Mouse (Mus musculus) testis, adult 2 months (tissue): ENCODE measurements at regions not wholly inside any gene's neighbourhood (a gene's known extent, or its start where the extent isn't known, plus 50 kb on each side); places are given as distances from the start of the nearest gene placed in this dataset.

Source experiments
- H3K27ac ChIP-seq: fragments of 200-500 bp; 2 replicates; pipeline ENCODE4 v1.5.1; 2012; ENCODE audit warnings: low read depth, low read length; ENCODE audit not compliant: control insufficient read depth, insufficient read depth
- H3K27me3 ChIP-seq: fragments of 200-500 bp; 2 replicates; pipeline ENCODE4 v1.6.1; 2012; ENCODE audit warnings: mild to moderate bottlenecking, low read length, moderate library complexity; ENCODE audit not compliant: control insufficient read depth, insufficient read depth
- H3K36me3 ChIP-seq: fragments of 200-500 bp; 2 replicates; pipeline ENCODE4 v1.6.1; 2012; ENCODE audit warnings: mild to moderate bottlenecking, low read length; ENCODE audit not compliant: control insufficient read depth, insufficient read depth
- H3K4me1 ChIP-seq: fragments of 200-500 bp; 2 replicates; pipeline ENCODE4 v1.6.1; 2012; ENCODE audit warnings: low read length; ENCODE audit not compliant: control insufficient read depth, insufficient read depth
- H3K4me3 ChIP-seq: fragments of 200-500 bp; 2 replicates; pipeline ENCODE4 v1.5.1; 2012; ENCODE audit warnings: low read depth, mild to moderate bottlenecking, low read length, moderate library complexity, mixed read lengths; ENCODE audit not compliant: control insufficient read depth
- CTCF ChIP-seq: fragments of 200-500 bp; IDR thresholded peaks from 2 replicates; pipeline ENCODE4 v1.5.1; 2012; ENCODE audit warnings: low read depth, mild to moderate bottlenecking, inconsistent platforms, low read length, moderate library complexity; ENCODE audit not compliant: control insufficient read depth, insufficient read depth, insufficient replicate concordance
- POLR2A ChIP-seq: fragments of 200-500 bp; IDR thresholded peaks from 2 replicates; pipeline ENCODE4 v1.6.1; 2012; ENCODE audit warnings: low read depth, mild to moderate bottlenecking, inconsistent platforms, low read length, moderate library complexity; ENCODE audit not compliant: control insufficient read depth

DNA sequence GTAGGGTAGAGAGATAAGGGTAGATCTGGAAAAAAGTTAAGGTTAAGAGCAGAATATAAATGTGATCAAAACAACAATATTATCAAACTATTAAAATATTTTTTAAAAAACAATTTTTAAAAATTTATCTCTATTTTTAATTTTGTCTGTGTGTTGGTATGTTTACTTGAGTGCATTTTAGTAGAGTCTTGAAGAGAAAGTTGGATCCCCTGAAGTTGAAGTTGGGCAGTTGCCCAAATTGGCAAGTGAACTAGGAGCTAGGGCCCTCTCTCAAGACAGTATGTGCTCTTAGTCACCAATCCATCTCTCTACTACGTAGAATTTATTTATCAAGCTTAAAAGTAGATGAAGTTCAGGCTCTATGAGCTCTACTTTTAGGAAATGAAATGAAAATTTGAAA lies 59.9 kb downstream of the Adamts1 start:
- TF ChIP-seq POLR2A (no peak), CTCF (no peak)
- no peaks in the 10 kb centered on the region for H3K27me3 ChIP-seq
- H3K4me1 ChIP-seq = no peaks in the 10 kb centered on the region
- no peaks in the 10 kb centered on the region for H3K36me3 ChIP-seq
- H3K27ac ChIP-seq = no peak overlapping the region
- H3K4me3 ChIP-seq = no peak overlapping the region

DNA sequence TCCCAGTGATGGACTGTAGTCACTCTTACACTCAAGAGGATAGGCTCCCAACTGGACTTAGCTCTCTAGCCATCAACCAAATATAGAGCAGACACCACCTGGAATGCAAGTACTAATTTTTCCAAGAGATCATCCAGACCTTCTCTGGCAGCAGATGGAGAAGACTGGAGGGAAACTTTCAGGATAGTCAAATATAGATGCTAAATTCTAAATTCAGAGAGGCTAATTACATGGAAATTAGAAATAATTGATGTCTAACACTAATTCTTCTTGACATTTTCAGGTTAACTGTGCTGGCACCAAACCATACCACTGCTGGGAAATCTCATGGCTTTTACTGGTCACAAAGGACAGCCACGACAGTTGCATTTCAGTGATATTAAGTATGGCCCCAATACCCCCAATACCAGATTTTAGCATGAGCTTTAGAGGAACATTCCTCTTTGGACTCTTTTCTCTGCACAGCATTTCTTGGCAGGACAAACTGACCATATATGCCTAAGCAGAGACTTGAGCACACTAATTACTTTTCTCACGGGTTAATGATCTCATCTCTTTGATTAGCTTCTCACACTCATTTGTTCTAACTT lies 64.2 kb downstream of the Adamts1 start:
- no peaks in the 10 kb centered on the region for H3K36me3 ChIP-seq
- H3K27me3 ChIP-seq = no peaks in the 10 kb centered on the region
- no peak overlapping the region for H3K4me3 ChIP-seq
- TF ChIP-seq CTCF = no peak
- no peaks in the 10 kb centered on the region for H3K4me1 ChIP-seq
- no peak overlapping the region for H3K27ac ChIP-seq

DNA sequence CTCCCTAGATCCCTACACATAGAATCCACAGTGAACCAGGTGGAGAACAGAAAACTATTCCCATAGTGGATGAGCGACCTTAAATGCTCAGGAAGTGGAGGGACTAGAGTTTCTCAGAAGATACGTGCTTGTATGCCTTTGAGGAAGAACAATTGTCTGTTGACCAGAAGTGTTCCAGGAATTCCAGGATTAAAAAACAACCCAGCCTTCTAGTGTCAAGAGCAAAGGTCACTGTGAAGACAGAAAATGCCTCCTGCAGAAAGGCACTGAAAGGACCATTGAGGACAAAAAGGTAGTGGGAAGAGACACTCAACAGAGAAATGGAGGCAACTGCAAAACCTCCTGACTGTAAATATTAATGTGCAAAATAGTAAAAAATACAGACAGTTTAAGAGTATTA lies 74.9 kb downstream of the Adamts1 start:
- H3K27ac ChIP-seq = no peak overlapping the region
- no peak overlapping the region for H3K4me3 ChIP-seq
- TF ChIP-seq POLR2A = no peak
- no peak for TF ChIP-seq CTCF
- no peaks in the 10 kb centered on the region for H3K4me1 ChIP-seq
- H3K36me3 ChIP-seq = no peaks in the 10 kb centered on the region
- no peaks in the 10 kb centered on the region for H3K27me3 ChIP-seq

DNA sequence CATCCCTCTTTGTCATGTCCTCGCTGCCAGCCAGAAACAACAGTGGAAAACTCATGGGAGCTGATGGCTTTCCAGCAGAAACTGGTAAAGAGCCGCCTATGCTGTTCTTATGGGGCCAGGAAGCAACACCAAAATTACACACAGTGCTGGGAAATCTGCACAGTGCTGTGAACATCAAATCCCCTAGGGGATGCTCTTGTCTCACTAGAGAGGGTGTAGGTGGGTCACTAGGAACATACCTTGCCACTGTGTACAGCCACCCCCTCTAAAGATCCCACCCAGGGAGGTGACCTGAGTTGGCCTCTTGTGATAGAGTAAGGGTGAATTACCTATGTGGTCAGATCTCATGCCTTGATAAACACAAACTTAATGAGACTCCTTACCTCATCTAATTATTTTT lies 80.9 kb downstream of the Adamts1 start:
- TF ChIP-seq POLR2A (no peak), CTCF (no peak)
- H3K27me3 ChIP-seq = no peaks in the 10 kb centered on the region
- H3K27ac ChIP-seq = no peak overlapping the region
- no peaks in the 10 kb centered on the region for H3K36me3 ChIP-seq
- H3K4me3 ChIP-seq = no peak overlapping the region
- H3K4me1 ChIP-seq = no peaks in the 10 kb centered on the region

DNA sequence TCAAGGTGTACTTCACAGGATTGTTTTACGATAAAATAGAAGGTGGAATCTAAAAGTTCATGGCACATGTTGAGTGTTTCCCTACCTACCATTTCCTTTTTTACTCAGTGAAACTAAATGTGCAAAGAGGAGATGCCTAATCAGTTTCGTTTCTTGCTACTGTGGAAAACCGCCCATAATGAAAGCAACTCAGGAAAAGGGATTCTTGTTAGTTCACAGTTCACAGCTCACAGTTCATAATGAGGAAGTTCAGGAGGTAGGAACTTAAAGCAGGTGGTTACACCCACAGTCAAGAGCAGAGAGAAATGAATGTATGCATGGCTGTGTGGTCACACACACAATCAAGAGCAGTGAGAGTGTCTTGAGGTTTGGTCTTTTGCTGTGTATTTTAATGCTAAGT lies 90.6 kb downstream of the Adamts1 start:
- no peaks in the 10 kb centered on the region for H3K4me1 ChIP-seq
- H3K27me3 ChIP-seq = no peaks in the 10 kb centered on the region
- H3K27ac ChIP-seq = no peak overlapping the region
- H3K36me3 ChIP-seq = no peaks in the 10 kb centered on the region
- TF ChIP-seq CTCF (no peak), POLR2A (no peak)
- H3K4me3 ChIP-seq = no peak overlapping the region

DNA sequence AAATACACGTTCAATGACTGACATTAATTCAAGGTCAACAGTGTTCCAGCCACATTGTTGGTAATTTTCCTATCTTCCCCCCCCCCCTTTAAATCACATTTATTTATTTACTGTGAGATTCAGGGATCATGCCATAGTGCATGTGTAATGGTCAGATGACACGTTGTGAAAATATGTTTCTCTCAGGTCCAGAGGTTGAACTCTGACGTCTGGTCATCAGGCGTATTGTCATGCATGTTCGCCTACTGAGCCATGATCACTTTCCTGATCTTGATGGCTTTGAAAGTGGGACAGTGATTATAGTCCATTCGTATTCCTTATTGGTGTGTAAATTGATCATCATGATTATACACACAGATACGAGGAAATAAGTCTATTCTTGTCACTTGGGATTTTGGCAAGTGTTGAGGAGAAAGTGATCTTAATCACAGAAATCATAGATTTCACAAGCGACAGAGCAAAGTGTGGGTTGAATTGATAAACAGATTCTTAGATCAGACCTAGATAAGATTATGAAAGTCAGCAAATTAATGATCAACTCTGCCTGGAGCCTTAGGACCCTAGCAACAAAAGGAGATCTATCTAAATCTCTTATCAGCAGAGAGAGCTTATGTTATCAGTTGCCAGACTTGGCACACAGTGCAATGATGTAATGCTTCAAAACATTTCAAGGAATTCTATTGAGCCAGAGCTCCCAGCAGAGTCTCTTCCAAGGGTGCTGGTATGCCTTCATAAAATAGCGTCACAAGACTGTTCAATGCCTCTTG lies 98.5 kb downstream of the Adamts1 start:
- Histone ChIP-seq H3K27me3 (no peaks in the 10 kb centered on the region), H3K4me1 (no peaks in the 10 kb centered on the region), H3K27ac (no peak overlapping the region), H3K4me3 (no peak overlapping the region), H3K36me3 (no peaks in the 10 kb centered on the region)
- TF ChIP-seq CTCF (no peak), POLR2A (no peak)

DNA sequence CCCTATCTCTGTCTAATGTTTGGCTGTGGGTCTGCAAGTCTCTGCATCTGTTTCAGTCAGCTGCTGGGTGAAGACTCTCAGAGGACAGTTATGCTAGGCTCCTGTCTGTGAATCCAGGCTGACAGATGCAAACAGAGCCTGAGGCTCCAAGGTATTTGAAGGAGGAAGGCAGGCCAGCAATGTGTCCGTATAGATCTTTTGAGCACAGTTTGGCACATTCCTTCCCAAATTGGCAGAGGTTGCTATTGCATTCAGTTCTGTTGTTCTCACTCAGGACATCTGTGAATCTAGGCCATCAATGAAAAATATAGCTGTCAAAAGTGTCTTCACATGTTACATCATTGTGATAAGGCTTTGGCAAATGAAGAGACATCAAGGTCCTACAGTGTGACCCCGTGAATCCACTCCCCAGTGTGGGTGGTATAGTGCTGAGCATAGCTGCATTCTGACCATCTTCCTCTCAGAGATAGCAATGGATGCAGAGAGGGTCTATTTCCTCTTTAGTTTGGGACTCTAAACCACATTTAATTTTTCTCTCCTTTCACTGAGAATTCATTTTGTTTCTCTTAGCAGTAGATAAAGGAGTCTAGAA lies 99.9 kb downstream of the Adamts1 start:
- Histone ChIP-seq H3K27ac (no peak overlapping the region), H3K4me3 (no peak overlapping the region), H3K27me3 (no peaks in the 10 kb centered on the region), H3K36me3 (no peaks in the 10 kb centered on the region), H3K4me1 (no peaks in the 10 kb centered on the region)
- TF ChIP-seq POLR2A (no peak), CTCF (no peak)
